Mouse (Mus musculus) kidney, postnatal 0 days (tissue): Measurements from ENCODE around the gene Doc2b. TPM values are rescaled to one million over a fixed set of nuclear protein-coding genes. Genes with fewer than 3 reads are reported as not detected.
A peak's percentile ranks its signal among the peaks of the same experiment; 100 is the strongest.

Experiments
- ATAC-seq: fragments of 200-750 bp; cut with Nextera tagmentation; replicated peaks from 2 replicates; pipeline ENCODE4 v1.8.0; 2017; ENCODE audit warnings: low read depth, moderate number of reproducible peaks, moderate TSS enrichment, moderate library complexity; ENCODE audit not compliant: low FRiP score
- DNase-seq: peaks from one replicate; pipeline ENCODE4 v3.0.0-alpha.2; 2016; ENCODE audit warnings: low spot score
- H3K27ac ChIP-seq: fragments of 300-500 bp; sonication (generic); 2 replicates; pipeline ENCODE4 v1.5.1; 2014; ENCODE audit warnings: mild to moderate bottlenecking
- H3K27me3 ChIP-seq: fragments of 300-500 bp; sonication (generic); 2 replicates; pipeline ENCODE4 v1.6.1; 2014; ENCODE audit warnings: low read length, mixed read lengths; ENCODE audit not compliant: insufficient read depth
- H3K36me3 ChIP-seq: fragments of 300-500 bp; sonication (generic); 2 replicates; pipeline ENCODE4 v1.6.1; 2014; ENCODE audit warnings: low read length, mixed read lengths; ENCODE audit not compliant: insufficient read depth
- H3K4me1 ChIP-seq: fragments of 300-500 bp; sonication (generic); replicated peaks from 2 replicates; pipeline ENCODE4 v1.6.1; 2014; ENCODE audit warnings: antibody characterized with exemption, low read length, mixed read lengths; ENCODE audit not compliant: insufficient read depth
- H3K4me2 ChIP-seq: fragments of 300-500 bp; sonication (generic); 2 replicates; pipeline ENCODE4 v1.6.1; 2014; ENCODE audit warnings: mild to moderate bottlenecking, low read length, moderate library complexity, mixed read lengths
- H3K4me3 ChIP-seq: fragments of 300-500 bp; sonication (generic); replicated peaks from 2 replicates; pipeline ENCODE4 v1.5.1; 2014; ENCODE audit warnings: low read depth, low read length
- H3K9ac ChIP-seq: fragments of 300-500 bp; sonication (generic); 2 replicates; pipeline ENCODE4 v1.6.1; 2014; ENCODE audit warnings: low read depth, low read length
- H3K9me3 ChIP-seq: fragments of 300-500 bp; sonication (generic); replicated peaks from 2 replicates; pipeline ENCODE4 v1.6.1; 2016; ENCODE audit warnings: low read length, inconsistent platforms, mixed read lengths
- CTCF ChIP-seq: IDR thresholded peaks from 2 replicates; pipeline ENCODE4 v1.5.1; 2016; ENCODE audit warnings: antibody characterized with exemption, low read depth, mild to moderate bottlenecking, moderate library complexity
- WGBS: fragments of 180-500 bp; shearing (Covaris S2); extraction: QIAGEN DNeasy Blood & Tissue Kit; methylation state at CpG from one replicate; pipeline ENCODE4 v1.1.7; 2014; 5-methylcytosine and 5-hydroxymethylcytosine counted together
- polyA plus RNA-seq: library from polyadenylated mRNA; unstranded; fragments of >200 nt; fragmentation: Nextera tagmentation; extraction: Ambion mirVana; gene quantifications from 2 replicates; pipeline ENCODE4 v1.2.1, GENCODE M21; 2015

Doc2b gene
- polyA plus RNA-seq, 1 experiment from 2014 or later: 0.41 TPM

DNA sequence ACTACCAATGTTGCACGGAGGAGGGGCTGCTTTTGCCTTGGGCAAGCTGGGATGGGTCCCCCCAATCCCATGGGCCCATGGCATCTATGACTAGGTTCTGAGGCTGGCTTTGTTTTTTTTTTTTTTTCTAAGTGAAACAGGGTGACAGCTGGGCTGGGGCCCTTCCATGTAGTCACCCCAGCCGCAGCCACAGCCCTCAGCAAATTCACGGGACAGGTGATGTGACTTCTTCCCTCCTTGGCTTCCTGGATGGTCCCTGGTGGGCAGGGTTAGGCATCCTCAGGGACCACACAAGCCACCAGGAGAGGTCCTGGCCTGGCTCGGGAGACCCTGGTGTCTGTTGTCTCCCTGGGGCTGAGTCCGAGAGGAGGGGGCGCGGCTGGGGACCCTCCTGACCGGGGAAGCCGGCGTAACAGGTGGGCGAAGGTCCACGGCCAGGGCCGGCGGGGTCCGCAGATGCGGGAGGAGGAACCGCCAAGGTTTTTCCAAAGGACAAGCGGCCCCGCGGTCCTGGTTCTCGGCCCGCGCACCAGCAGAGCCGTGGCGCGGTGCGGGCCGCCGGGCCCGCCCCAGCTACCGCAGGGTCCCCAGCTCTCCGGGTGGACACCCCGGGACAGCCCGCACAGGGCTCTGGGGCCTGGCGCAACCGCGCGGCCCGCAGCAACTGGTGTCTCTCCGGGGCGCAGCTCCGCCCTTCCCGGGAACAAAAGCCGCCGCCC lies 1.1 kb downstream of the Doc2b start:
- TF ChIP-seq CTCF: no peak
- Histone ChIP-seq H3K36me3 (no peaks in the 10 kb centered on the region), H3K4me3 (peak overlapping the region; percentile 38), H3K4me1 (peaks cover 5% of the 10 kb centered on the region; the same call in 1 of the 2 replicates), H3K9me3 (no peaks in the 10 kb centered on the region), H3K9ac (peak overlapping the region; percentile 51), H3K4me2 (peak overlapping the region; percentile 68), H3K27me3 (peaks cover 23% of the 10 kb centered on the region), H3K27ac (no peak overlapping the region)
- DNase-seq (no peak), ATAC-seq (no peak)
- 12% methylated on average over 43 of the region's 45 CpGs for WGBS

DNA sequence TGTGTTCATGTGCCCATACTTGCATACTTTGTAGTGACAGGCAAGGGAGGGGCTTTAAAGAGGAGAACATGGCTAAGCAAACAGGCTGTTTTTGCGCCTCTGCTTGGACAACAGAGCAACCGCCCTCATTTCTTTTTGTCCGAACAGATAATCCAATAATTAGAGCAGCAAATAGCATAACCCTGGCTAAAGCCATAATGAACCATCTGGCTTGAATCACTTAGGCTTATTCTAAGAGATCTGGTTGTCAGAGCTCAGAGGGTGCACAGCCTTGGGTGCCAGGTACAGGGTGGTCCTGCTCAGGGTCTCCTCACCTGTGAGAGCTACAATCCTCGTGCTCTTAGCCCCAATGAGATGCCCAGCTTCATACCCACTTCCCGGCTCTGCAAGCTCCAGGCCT lies 2.5 kb downstream of the Doc2b start:
- TF ChIP-seq CTCF: no peak
- H3K9me3 ChIP-seq: no peaks in the 10 kb centered on the region
- no peak overlapping the region for H3K4me3 ChIP-seq
- no peaks in the 10 kb centered on the region for H3K36me3 ChIP-seq
- H3K27me3 ChIP-seq: peaks cover 23% of the 10 kb centered on the region
- H3K4me2 ChIP-seq: no peak overlapping the region
- 82% methylated on average over 5 of the region's 5 CpGs for WGBS
- no peak overlapping the region for H3K27ac ChIP-seq
- ATAC-seq (no peak), DNase-seq (no peak)
- peaks cover 5% of the 10 kb centered on the region; the same call in 1 of the 2 replicates for H3K4me1 ChIP-seq
- no peak overlapping the region for H3K9ac ChIP-seq

DNA sequence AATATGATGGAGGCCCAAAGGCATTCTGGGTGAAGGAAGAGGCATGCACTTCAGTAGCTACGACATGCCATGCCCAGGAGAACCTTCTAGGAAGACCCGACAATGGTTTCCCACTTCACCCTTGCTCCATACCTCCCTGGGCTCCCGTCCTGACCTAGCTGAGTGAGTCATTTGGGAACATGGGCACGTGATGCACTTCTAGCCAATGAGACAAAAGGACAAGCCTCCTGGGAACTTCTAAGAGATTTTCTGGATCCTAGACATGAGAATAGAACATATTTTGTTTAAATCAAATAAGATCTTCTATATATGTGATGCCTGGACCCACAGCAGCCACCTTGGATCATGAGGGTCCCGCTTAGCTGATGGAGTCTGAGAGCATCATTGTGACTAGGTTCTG lies 3.3 kb downstream of the Doc2b start:
- Histone ChIP-seq H3K9ac (no peak overlapping the region), H3K27ac (no peak overlapping the region), H3K4me2 (no peak overlapping the region), H3K9me3 (no peaks in the 10 kb centered on the region), H3K4me3 (no peak overlapping the region), H3K27me3 (peaks cover 23% of the 10 kb centered on the region), H3K4me1 (peaks cover 5% of the 10 kb centered on the region; the same call in 1 of the 2 replicates), H3K36me3 (no peaks in the 10 kb centered on the region)
- no peak for DNase-seq
- no peak for TF ChIP-seq CTCF
- 72% methylated on average over 5 of the region's 5 CpGs for WGBS
- no peak for ATAC-seq

DNA sequence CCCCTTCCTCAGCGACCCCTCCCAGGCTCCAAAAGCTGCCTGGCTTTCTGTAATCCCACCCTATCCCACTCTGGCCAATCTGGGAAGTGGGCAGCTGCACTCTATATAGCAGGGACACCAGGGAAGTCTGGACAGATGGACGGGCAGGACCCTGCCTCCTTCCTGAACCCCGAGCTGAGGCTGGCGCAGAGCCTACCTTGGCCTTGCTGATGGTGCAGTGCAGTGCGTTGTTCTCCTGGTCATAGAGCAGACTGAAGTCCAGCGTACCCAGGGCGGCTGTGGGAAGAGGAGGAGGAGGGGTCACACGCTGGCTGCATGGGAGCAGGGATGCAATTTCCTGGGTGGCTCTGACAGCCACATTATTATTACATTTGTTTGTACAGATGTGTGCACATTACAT lies 10.0 kb downstream of the Doc2b start:
- TF ChIP-seq CTCF: no peak
- H3K36me3 ChIP-seq: no peaks in the 10 kb centered on the region
- no peak overlapping the region for H3K27ac ChIP-seq
- H3K9ac ChIP-seq: no peak overlapping the region
- no peaks in the 10 kb centered on the region for H3K4me1 ChIP-seq
- no peak overlapping the region for H3K4me3 ChIP-seq
- ATAC-seq: no peak
- WGBS: 69% methylated on average over 8 of the region's 8 CpGs
- H3K4me2 ChIP-seq: no peak overlapping the region
- H3K27me3 ChIP-seq: no peaks in the 10 kb centered on the region
- H3K9me3 ChIP-seq: no peaks in the 10 kb centered on the region
- no peak for DNase-seq

DNA sequence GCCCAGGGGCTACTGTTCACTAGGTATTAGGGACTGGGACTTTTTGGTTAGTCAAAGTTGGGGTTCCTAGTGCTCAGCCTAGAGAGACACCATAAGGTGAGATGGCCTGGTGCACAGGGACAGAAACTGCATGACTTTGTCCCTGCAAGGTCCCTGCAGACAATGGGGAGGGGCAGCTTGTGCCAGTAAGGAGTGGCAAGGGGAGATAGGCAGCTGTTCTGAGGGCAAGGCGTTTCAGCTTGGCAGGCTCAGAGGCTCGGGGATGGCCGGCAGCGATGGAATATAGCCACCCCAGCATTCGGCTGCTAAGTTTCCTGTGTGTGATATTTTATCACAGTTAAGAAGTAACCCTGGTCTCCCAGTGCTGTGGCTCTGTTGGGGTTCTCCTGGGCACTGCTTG lies 12.1 kb downstream of the Doc2b start:
- no peak overlapping the region for H3K27ac ChIP-seq
- no peak overlapping the region for H3K4me3 ChIP-seq
- no peak overlapping the region for H3K9ac ChIP-seq
- no peak for ATAC-seq
- DNase-seq: no peak
- no peaks in the 10 kb centered on the region for H3K4me1 ChIP-seq
- H3K36me3 ChIP-seq: no peaks in the 10 kb centered on the region
- TF ChIP-seq CTCF: no peak
- H3K27me3 ChIP-seq: no peaks in the 10 kb centered on the region
- 84% methylated on average over 5 of the region's 5 CpGs for WGBS
- no peak overlapping the region for H3K4me2 ChIP-seq
- H3K9me3 ChIP-seq: no peaks in the 10 kb centered on the region

DNA sequence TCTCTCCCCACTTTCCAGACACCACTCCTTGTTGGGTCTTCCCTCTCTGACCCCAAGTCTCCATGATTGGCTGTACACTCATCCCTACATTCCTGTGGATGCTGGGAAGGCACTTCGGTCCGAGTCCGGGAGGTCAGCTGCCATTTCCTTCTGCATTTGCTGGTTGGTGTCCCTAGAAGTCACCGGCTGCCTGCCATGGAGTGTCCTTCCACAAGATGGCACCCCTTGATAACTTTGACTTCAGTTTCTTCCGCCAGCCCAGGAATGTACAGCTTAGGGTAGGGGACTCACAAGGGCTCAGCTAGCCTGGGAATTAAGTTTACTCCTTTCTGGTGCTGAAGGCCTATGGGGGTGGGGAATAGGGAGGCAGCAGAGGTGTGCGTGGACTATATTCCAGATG lies 13.9 kb downstream of the Doc2b start:
- no peak overlapping the region for H3K27ac ChIP-seq
- ATAC-seq (peak; percentile 67), DNase-seq (peak; percentile 94)
- H3K9ac ChIP-seq: no peak overlapping the region
- peak; percentile 99 for TF ChIP-seq CTCF
- H3K4me2 ChIP-seq: no peak overlapping the region
- H3K4me3 ChIP-seq: no peak overlapping the region
- no peaks in the 10 kb centered on the region for H3K27me3 ChIP-seq
- whole genome bisulfite sequencing: 17% methylated on average over 6 of the region's 6 CpGs
- no peaks in the 10 kb centered on the region for H3K9me3 ChIP-seq
- no peaks in the 10 kb centered on the region for H3K36me3 ChIP-seq
- H3K4me1 ChIP-seq: no peaks in the 10 kb centered on the region

DNA sequence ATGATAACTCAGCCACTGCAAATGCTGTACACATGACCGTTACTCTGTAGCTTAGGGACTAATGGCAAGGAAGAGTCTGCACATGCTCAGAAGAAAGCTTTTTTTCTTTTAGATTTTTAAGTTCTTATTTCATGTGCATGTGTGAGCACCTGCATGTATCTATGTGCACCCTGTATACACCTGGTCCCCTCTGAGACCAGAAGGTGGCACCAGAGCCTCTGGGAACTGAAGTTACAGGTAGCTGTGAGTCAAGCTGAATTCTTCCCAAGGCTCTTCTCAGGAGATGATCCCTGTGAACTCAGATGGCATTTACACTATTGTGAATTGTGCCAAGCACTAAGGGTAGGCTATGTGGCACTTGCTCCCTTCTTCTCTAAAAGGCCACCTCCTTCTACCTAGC lies 19.9 kb downstream of the Doc2b start:
- H3K9me3 ChIP-seq: no peaks in the 10 kb centered on the region
- no peaks in the 10 kb centered on the region for H3K4me1 ChIP-seq
- H3K9ac ChIP-seq: no peak overlapping the region
- no peak overlapping the region for H3K4me3 ChIP-seq
- TF ChIP-seq CTCF: peak; percentile 45; the same call in 1 of the 2 replicates
- DNase-seq (no peak), ATAC-seq (no peak)
- 91% methylated on average over 1 of the region's 1 CpGs for WGBS
- no peaks in the 10 kb centered on the region for H3K27me3 ChIP-seq
- H3K36me3 ChIP-seq: no peaks in the 10 kb centered on the region
- H3K27ac ChIP-seq: no peak overlapping the region
- no peak overlapping the region for H3K4me2 ChIP-seq
